Mouse (Mus musculus) layer of hippocampus, adult 9-10 months (tissue): Measurements from ENCODE around the gene Sf3b2.
"Not testable (repeated sequence)": the region's sequence is repeated elsewhere in the genome, so short reads cannot be mapped to it uniquely, and the experiment has no call there.

ENCODE experiments used
- DNase-seq: peaks from one replicate; pipeline ENCODE4 v3.0.0; 2022; ENCODE audit warnings: low spot score

Sf3b2 gene

DNA sequence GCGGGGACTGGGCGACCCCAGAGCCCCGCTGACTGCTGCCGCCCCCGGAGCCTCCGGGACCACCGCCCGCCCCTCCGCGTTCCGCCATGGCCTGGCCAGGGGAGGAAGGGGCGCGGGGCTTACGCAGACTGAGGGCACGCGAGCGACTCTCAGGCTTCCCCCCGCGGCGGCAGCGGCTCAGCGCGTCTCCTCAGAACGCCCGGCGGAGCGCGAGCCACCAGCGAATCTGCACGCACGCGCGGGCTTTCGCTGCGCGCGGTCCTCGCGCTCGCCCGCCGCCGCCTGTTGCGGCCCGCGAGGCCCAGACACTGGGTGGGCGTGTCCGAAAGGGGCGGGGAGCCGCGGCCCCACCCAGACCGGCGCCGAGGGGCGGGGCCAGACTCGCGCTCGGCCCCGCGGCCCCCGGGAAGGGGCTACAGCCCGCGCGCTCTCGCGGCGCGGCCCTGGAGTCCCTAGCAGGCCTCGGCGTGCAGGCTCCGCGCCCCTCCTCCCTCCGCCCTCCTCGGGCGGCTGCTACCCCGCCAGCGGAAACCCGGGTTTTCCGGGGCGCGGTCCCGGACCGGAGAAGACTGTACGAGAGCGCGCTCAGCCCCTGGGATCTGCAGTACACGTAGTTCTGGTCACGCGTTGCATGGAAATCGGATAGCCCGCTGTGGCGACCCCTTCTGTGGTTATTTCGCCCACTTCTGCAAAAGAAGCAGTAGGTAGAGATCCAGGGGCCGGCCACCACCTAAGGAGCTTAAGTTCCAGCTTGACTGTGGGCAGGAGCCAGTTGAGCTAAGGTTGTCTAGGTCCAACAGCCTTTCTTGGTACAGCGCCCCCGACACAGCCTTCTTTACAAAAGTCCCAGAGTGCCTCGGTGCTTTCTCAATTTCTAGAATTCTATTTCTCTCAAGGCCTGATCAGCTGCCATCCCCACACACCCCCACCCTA lies 22.2 kb downstream of the Sf3b2 start, which contains the start of gene Pacs1:
Pacs1 (minus strand) TSS at position 319 of the 933 bp plus-strand sequence.
- DNase-seq, result peak; percentile 56

DNA sequence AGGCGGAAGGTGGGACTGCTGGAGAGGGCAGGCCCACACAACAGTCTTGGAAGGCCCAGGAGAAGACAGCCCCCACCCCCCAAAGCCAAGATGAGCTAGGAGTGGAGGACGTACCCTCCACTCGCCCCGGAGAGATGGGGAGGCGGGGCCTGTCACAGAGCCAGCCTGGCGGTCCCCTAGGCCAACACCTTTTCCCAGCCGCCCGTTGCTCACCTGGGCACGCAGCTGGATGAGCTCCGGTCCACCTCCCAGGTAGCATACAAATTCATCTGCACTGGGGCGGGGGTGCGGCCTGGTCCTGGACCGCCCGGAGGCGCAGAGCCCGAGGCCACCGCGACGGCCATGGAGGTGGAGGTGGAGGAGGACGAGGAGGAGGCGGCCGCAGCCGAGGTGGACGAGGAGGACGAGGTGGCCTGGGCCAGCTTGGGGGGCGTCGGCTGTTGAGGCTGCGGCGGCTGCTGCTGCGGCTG lies 22.9 kb downstream of the Sf3b2 start:
- DNase-seq, result no peak

DNA sequence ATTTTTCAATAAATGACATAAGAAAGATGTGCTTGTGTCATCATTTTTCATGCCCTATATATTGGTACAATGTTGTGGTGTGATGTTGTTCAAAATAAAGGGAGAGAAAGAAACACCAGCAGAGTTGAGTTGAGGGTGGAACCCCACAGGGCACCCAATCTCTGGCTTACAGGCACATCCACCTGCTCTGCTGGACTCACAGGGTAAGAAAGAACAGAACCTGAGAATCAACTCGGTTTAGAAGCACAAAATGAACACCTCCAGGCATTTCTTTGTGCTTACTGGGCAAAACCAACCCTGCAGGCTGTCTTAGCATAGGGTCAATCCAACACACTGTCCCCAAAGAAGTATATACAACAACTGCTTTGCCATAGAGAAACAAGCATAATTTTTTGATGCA lies 23.8 kb downstream of the Sf3b2 start:
- no peak for DNase-seq

DNA sequence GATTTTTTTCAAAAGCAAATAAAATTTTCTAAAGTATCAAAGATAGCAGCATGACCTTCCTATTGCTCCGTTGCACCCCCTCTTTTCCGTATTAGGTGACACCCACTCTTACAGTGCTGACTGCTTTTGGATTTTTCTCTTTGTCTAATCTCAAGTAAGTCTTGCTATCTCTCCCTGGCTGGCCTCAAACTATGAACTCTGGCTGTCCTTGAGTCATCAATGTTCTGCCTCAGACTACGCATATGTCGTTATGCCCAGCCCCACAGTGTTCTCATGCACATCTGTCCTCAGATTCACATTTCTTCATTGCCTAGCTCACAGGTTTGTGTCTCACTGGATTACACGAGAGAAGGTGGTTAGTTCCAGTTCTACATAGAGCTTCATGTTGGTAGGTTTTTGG lies 25.9 kb downstream of the Sf3b2 start:
- DNase-seq, result no peak

DNA sequence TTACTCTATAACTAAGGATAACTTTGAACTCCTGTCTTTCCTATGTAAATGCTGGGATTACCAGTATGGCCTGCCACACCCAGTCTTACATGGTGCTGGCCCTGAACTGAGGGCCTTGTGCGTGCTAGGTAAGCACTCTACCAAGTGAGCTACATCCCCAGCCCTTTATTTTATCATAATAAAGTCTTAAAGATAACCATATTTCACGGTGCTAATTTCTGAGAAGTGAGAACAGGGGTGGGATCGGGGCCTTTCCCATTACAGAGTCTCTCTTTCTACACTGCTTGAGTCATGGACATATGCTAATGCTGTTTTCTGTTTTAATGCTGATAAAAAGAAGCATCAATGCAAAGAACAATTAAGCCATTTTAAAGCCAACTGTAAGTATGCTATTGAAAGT lies 26.4 kb downstream of the Sf3b2 start:
- no peak for DNase-seq

DNA sequence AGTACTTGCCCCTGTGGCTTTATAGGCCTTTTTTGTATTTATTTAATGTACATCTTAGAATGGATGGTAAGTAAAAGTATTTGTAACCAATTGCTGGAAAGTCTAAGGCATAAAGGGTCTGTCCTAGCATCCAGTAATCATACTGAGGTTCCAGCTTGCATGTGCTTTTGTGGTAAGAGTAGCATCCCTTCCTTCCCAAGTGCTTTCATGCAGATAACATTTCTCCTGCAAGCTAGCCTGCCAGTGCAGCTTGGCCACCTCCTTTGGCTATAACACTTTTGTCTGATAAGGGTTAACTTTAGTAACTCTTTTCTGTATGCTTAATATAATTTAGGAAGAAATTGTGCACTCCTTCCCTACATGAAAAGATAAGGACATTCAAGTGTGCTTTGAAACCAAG lies 27.2 kb downstream of the Sf3b2 start:
- DNase-seq, result no peak

DNA sequence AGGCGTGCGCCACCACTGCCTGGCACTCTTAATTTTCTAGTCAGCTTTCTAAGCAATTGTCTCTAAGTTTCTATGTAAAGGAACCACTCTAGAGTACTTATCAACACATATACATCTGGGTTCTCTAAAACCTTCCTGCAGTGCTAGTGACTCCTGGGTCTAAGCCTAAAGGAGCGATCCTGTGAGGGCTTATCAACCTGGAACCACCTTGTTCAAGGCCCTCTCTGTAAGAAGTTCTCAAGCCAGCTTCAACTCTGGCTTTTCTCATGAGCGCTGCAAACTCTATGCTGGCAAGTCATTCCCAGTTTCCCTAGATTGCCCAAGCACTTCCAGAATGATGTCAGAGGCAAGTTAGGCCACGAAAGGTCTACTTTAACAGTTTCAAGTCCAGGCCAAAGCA lies 28.2 kb downstream of the Sf3b2 start:
- DNase-seq, result no peak

DNA sequence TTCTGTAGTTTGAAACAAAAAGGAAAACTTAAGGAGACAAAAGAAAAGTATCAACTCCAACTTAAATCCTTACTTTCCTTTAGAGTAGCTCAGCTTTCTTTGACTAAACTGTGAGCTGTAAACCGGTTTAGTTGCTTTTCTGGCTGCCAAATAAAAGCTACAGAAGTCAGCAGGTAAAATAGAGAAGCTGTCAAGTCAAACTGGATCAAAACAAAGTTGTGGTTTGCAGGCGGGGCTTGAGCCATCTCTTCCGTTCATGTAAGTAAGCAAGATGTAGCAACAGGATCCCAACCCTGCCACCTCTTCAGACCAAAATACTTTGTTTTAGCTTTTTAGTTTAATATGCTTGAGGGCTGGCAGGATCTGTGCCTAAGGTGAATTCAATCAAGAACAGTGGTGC lies 38.1 kb downstream of the Sf3b2 start:
- DNase-seq, result no peak

DNA sequence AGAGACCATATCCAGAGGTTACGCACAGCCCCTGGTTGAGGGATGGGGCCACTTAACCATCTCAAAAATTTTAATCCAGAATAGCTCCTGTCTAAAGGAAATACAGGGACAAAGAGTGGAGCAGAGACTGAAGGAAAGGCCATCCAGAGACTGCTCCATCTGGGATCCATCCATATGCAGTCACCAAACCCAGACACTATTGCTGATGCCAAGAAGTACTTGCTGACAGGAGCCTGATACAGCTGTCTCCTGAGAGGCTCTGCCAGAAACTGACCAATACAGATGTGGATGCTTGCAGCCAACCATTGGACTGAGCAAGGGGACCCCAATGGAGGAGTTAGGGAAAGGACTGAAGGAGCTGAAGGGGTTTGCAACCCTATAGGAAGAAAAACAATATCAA lies 58.3 kb downstream of the Sf3b2 start:
- not testable (repeated sequence) for DNase-seq

DNA sequence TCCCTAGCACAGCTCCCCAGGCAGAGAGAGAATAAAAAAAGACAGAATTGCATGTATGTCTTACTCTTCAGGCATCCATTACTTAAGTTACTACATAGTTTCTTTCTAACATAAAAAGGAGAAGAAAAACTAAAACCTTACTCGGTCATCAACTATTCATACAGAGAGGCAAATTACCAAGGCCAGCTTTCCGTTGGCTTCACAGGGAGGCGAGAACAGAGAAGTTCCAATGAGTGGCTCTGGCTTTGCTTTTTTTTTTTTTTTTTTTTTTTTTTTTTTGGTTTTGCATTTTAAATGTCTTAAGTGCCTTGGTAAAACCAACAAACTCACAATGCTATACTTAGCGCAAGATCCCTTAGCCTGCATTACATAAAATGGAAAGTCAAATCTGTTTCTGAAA lies 62.6 kb downstream of the Sf3b2 start:
- DNase-seq, result no peak

DNA sequence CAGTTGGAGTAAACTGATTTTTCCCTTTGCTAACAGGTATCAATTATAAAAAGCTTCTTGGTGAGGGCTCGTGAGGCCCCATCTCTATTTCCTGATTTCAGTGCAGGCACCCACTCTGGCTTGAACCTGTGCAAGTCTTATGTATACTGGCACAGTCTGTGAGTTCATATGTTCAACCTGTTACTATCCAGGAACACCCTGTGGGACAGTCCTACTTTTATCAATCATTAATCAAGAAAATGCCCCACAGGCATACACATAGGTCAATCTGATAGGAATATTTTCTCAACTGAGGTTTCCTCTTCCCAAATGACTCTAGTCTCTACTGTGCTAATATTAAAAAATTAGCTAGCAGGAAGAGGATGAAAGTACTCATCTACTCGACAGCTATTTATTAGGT lies 65.1 kb downstream of the Sf3b2 start:
- DNase-seq, result no peak

DNA sequence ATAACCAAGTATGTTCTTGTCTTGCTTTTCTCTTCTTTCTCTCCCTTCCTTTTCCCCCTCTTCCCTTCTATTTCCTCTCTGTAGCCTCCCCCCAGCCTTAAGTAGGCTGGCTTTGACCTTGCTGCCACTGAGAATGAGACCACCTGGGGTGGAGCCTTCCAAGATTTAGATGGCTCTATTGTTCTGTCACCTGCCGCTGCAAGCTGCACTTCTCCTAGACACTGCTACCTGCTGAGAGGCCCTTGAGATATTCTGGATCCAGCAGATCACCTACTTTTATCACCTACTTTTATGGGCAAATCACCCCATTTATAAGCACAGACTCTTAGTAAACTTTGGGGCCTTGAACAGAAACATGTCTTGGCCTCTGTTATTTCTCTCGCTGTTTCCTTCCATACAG lies 70.6 kb downstream of the Sf3b2 start:
- DNase-seq, result no peak

DNA sequence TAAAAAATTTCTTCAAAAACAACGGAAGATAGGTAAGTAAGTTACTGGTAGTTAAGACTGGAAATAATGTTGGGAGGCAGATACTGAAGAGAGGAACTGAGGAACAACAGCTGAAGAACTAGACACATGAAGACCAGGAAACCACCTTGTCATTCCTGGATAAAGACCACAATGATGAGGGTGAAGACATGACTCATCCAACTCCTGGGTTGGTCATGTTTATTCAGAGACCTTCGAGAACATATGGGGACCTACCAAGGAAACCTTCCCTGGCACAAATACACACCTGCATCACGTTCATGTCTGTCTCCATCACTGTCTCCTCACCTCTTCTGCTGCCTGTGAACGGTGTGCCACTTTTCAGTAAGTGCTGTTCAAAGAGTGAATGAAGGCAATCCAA lies 71.2 kb downstream of the Sf3b2 start:
- DNase-seq, result no peak
